Mouse (Mus musculus) kidney, embryonic 16.5 days (tissue): Measurements from ENCODE around the gene Hsd3b7. TPM values are rescaled to one million over a fixed set of nuclear protein-coding genes. Genes with fewer than 3 reads are reported as not detected.

Experiments used
- ATAC-seq: fragments of 200-750 bp; cut with Nextera tagmentation; 2 replicates; pipeline ENCODE4 v1.8.0; 2017; ENCODE audit warnings: moderate TSS enrichment; ENCODE audit not compliant: low FRiP score, low TSS enrichment
- H3K27ac ChIP-seq: fragments of 300-500 bp; sonication (generic); 2 replicates; pipeline ENCODE4 v1.5.1; 2014; ENCODE audit warnings: low read length
- H3K27me3 ChIP-seq: fragments of 300-500 bp; sonication (generic); 2 replicates; pipeline ENCODE4 v1.6.1; 2014; ENCODE audit warnings: low read length, control low read depth, mixed read lengths; ENCODE audit not compliant: insufficient read depth
- H3K36me3 ChIP-seq: fragments of 300-500 bp; sonication (generic); 2 replicates; pipeline ENCODE4 v1.6.1; 2014; ENCODE audit warnings: low read length, control low read depth, mixed read lengths; ENCODE audit not compliant: insufficient read depth
- H3K4me1 ChIP-seq: fragments of 300-500 bp; sonication (generic); 2 replicates; pipeline ENCODE4 v1.6.1; 2014; ENCODE audit warnings: low read length, control low read depth, mixed read lengths; ENCODE audit not compliant: insufficient read depth
- H3K4me2 ChIP-seq: fragments of 300-500 bp; sonication (generic); replicated peaks from 2 replicates; pipeline ENCODE4 v1.6.1; 2014; ENCODE audit warnings: low read depth, low read length
- H3K4me3 ChIP-seq: fragments of 300-500 bp; sonication (generic); 2 replicates; pipeline ENCODE4 v1.5.1; 2014; ENCODE audit warnings: mild to moderate bottlenecking, low read length
- H3K9ac ChIP-seq: fragments of 300-500 bp; sonication (generic); replicated peaks from 2 replicates; pipeline ENCODE4 v1.6.1; 2014; ENCODE audit warnings: low read length
- H3K9me3 ChIP-seq: fragments of 300-500 bp; sonication (generic); 2 replicates; pipeline ENCODE4 v1.6.1; 2016; ENCODE audit warnings: low read length, control low read depth
- WGBS: fragments of 180-500 bp; shearing (Covaris S2); extraction: QIAGEN DNeasy Blood & Tissue Kit; methylation state at CpG from one replicate; pipeline ENCODE4 v1.1.7; 2014; 5-methylcytosine and 5-hydroxymethylcytosine counted together
- polyA plus RNA-seq: library from polyadenylated mRNA; unstranded; fragments of >200 nt; fragmentation: Nextera tagmentation; extraction: Ambion mirVana; gene quantifications from 2 replicates; pipeline ENCODE4 v1.2.1, GENCODE M21; 2015

The Hsd3b7 gene
- polyA plus RNA-seq, 1 experiment from 2014 or later = 33.2 TPM

- Histone ChIP-seq H3K36me3 (peaks cover 60% of the 10 kb centered on the region), H3K27ac (no peak overlapping the region), H3K9me3 (no peaks in the 10 kb centered on the region), H3K4me1 (peaks cover 10% of the 10 kb centered on the region), H3K4me3 (no peak overlapping the region), H3K4me2 (no peak overlapping the region), H3K27me3 (no peaks in the 10 kb centered on the region), H3K9ac (no peak overlapping the region)
- no peak for ATAC-seq
- WGBS = 86% methylated on average over 13 of the region's 13 CpGs
Measured at GRCm38 (mm10) chr7:127799211-127799610, 1.2 kb upstream of the Hsd3b7 start.

GRCm38 (mm10) chr7:127799738-127800137 lies 666 bp upstream of the Hsd3b7 start:
- H3K9ac ChIP-seq = no peak overlapping the region
- ATAC-seq = peak; percentile 9; the same call in 1 of the 2 replicates

GRCm38 (mm10) chr7:127801010-127801621 lies 712 bp downstream of the Hsd3b7 start:
- WGBS = 91% methylated on average over 8 of the region's 8 CpGs
- Histone ChIP-seq H3K4me3 (peak overlapping the region; percentile 34), H3K9me3 (no peaks in the 10 kb centered on the region), H3K9ac (peak overlapping the region; percentile 54), H3K4me1 (peaks cover 10% of the 10 kb centered on the region), H3K27ac (peak overlapping the region; percentile 62; the same call in 1 of the 2 replicates), H3K36me3 (peaks cover 48% of the 10 kb centered on the region), H3K4me2 (peak overlapping the region; percentile 55), H3K27me3 (no peaks in the 10 kb centered on the region)
- ATAC-seq = 0 out of 2 replicates have a peak, but pooled peaks have one; percentile 14

More at GRCm38 (mm10) chr7:127799738-127800137, 666 bp upstream of the Hsd3b7 start:
- Histone ChIP-seq H3K9me3 (no peaks in the 10 kb centered on the region), H3K27me3 (no peaks in the 10 kb centered on the region), H3K4me1 (peaks cover 10% of the 10 kb centered on the region), H3K4me3 (no peak overlapping the region), H3K36me3 (peaks cover 60% of the 10 kb centered on the region), H3K27ac (0 out of 2 replicates have a peak overlapping the region, but pooled peaks have one; percentile 2), H3K4me2 (no peak overlapping the region)
- WGBS = 94% methylated on average over 1 of the region's 1 CpGs

- Histone ChIP-seq H3K36me3 (peaks cover 36% of the 10 kb centered on the region), H3K27ac (no peak overlapping the region), H3K4me3 (no peak overlapping the region), H3K4me2 (no peak overlapping the region), H3K4me1 (peaks cover 10% of the 10 kb centered on the region), H3K27me3 (no peaks in the 10 kb centered on the region), H3K9me3 (no peaks in the 10 kb centered on the region), H3K9ac (no peak overlapping the region)
- WGBS = 95% methylated on average over 17 of the region's 17 CpGs
- no peak for ATAC-seq
Measured at GRCm38 (mm10) chr7:127802313-127802712, 1.9 kb downstream of the Hsd3b7 start.

- Histone ChIP-seq H3K9ac (no peak overlapping the region), H3K4me2 (no peak overlapping the region), H3K27ac (no peak overlapping the region), H3K36me3 (no peaks in the 10 kb centered on the region), H3K4me1 (no peaks in the 10 kb centered on the region), H3K27me3 (no peaks in the 10 kb centered on the region), H3K4me3 (no peak overlapping the region), H3K9me3 (no peaks in the 10 kb centered on the region)
- WGBS = 65% methylated on average over 5 of the region's 5 CpGs
- ATAC-seq = no peak
Measured at GRCm38 (mm10) chr7:127808821-127809220, 8.4 kb downstream of the Hsd3b7 start.

GRCm38 (mm10) chr7:127809846-127810245 lies 9.4 kb downstream of the Hsd3b7 start:
- ATAC-seq = no peak
- Histone ChIP-seq H3K27me3 (no peaks in the 10 kb centered on the region), H3K4me1 (0 out of 2 replicates have a peak, but pooled peaks cover 2% of the 10 kb centered on the region)

GRCm38 (mm10) chr7:127810650-127811049 lies 10.2 kb downstream of the Hsd3b7 start:
- Histone ChIP-seq H3K9ac (no peak overlapping the region), H3K36me3 (no peaks in the 10 kb centered on the region), H3K4me1 (peaks cover 6% of the 10 kb centered on the region; the same call in 1 of the 2 replicates), H3K27me3 (no peaks in the 10 kb centered on the region), H3K4me3 (no peak overlapping the region), H3K4me2 (no peak overlapping the region), H3K27ac (no peak overlapping the region), H3K9me3 (no peaks in the 10 kb centered on the region)
- WGBS = 76% methylated on average over 10 of the region's 10 CpGs
- no peak for ATAC-seq

More at GRCm38 (mm10) chr7:127809846-127810245, 9.4 kb downstream of the Hsd3b7 start:
- 92% methylated on average over 1 of the region's 1 CpGs for WGBS
- H3K4me2 ChIP-seq = no peak overlapping the region
- no peak overlapping the region for H3K27ac ChIP-seq
- no peak overlapping the region for H3K4me3 ChIP-seq
- H3K9ac ChIP-seq = no peak overlapping the region
- no peaks in the 10 kb centered on the region for H3K36me3 ChIP-seq
- H3K9me3 ChIP-seq = no peaks in the 10 kb centered on the region

- no peak for ATAC-seq
- no peaks in the 10 kb centered on the region for H3K9me3 ChIP-seq
- no peak overlapping the region for H3K9ac ChIP-seq
- H3K4me2 ChIP-seq = no peak overlapping the region
- WGBS = 88% methylated on average over 4 of the region's 4 CpGs
- no peak overlapping the region for H3K27ac ChIP-seq
- H3K27me3 ChIP-seq = no peaks in the 10 kb centered on the region
- H3K4me3 ChIP-seq = no peak overlapping the region
- peaks cover 12% of the 10 kb centered on the region; the same call in 1 of the 2 replicates for H3K4me1 ChIP-seq
- H3K36me3 ChIP-seq = no peaks in the 10 kb centered on the region
Measured at GRCm38 (mm10) chr7:127811240-127811639, 10.8 kb downstream of the Hsd3b7 start.

- Histone ChIP-seq H3K27ac (no peak overlapping the region), H3K4me1 (peaks cover 12% of the 10 kb centered on the region; the same call in 1 of the 2 replicates), H3K4me2 (no peak overlapping the region), H3K9me3 (no peaks in the 10 kb centered on the region), H3K4me3 (no peak overlapping the region), H3K36me3 (no peaks in the 10 kb centered on the region), H3K9ac (no peak overlapping the region), H3K27me3 (no peaks in the 10 kb centered on the region)
- 86% methylated on average over 3 of the region's 3 CpGs for WGBS
- no peak for ATAC-seq
Measured at GRCm38 (mm10) chr7:127812292-127812691, 11.9 kb downstream of the Hsd3b7 start.

GRCm38 (mm10) chr7:127813821-127814220 lies 13.4 kb downstream of the Hsd3b7 start:
- peak overlapping the region; percentile 51 for H3K27ac ChIP-seq
- no peak overlapping the region for H3K9ac ChIP-seq
- H3K4me2 ChIP-seq = no peak overlapping the region
- no peak for ATAC-seq
- no peaks in the 10 kb centered on the region for H3K36me3 ChIP-seq
- no peaks in the 10 kb centered on the region for H3K27me3 ChIP-seq
- peaks cover 12% of the 10 kb centered on the region; the same call in 1 of the 2 replicates for H3K4me1 ChIP-seq
- H3K9me3 ChIP-seq = no peaks in the 10 kb centered on the region
- 47% methylated on average over 4 of the region's 4 CpGs for WGBS
- no peak overlapping the region for H3K4me3 ChIP-seq
